Mouse (Mus musculus): ENCODE data around the gene Ccr2.
"Not testable (repeated sequence)": the region's sequence is repeated elsewhere in the genome, so short reads cannot be mapped to it uniquely, and the experiment has no call there.

The Ccr2 gene

GRCm38 (mm10) chr9:124101723-124102122 lies at the start of gene Ccr2:
TSS of gene Ccr2 (plus strand) at chr9:124101950.
- DNase-seq (ENCODE audit: low spot score): no peak

GRCm38 (mm10) chr9:124053532-124053931 lies 48.2 kb upstream of the Ccr2 start:
- DNase-seq (ENCODE audit: low spot score): no peak

- DNase-seq (ENCODE audit: low spot score): no peak
These were observed 45.5 kb upstream of the Ccr2 start for GRCm38 (mm10) chr9:124056158-124056709.

GRCm38 (mm10) chr9:124059660-124060352 lies 41.9 kb upstream of the Ccr2 start:
- DNase-seq (ENCODE audit: low spot score): no peak

- not testable (repeated sequence) for DNase-seq (ENCODE audit: low spot score)
These were observed 40.0 kb upstream of the Ccr2 start for GRCm38 (mm10) chr9:124061474-124062432.

GRCm38 (mm10) chr9:124066572-124067103 lies 35.1 kb upstream of the Ccr2 start:
- DNase-seq (ENCODE audit: low spot score): no peak

- DNase-seq (ENCODE audit: low spot score): no peak
These were observed 33.4 kb upstream of the Ccr2 start for GRCm38 (mm10) chr9:124068098-124069058.

GRCm38 (mm10) chr9:124071506-124071905 lies 30.2 kb upstream of the Ccr2 start:
- no peak for DNase-seq (ENCODE audit: low spot score)

- DNase-seq (ENCODE audit: low spot score): no peak
These were observed 21.9 kb upstream of the Ccr2 start for GRCm38 (mm10) chr9:124079803-124080202.

GRCm38 (mm10) chr9:124080471-124080870 lies 21.3 kb upstream of the Ccr2 start:
- DNase-seq (ENCODE audit: low spot score): not testable (repeated sequence)

GRCm38 (mm10) chr9:124090441-124090840 lies 11.3 kb upstream of the Ccr2 start:
- no peak for DNase-seq (ENCODE audit: low spot score)

- DNase-seq (ENCODE audit: low spot score): no peak
These were observed 2.6 kb upstream of the Ccr2 start for GRCm38 (mm10) chr9:124099127-124099526.

GRCm38 (mm10) chr9:124100357-124100756 lies 1.4 kb upstream of the Ccr2 start:
- DNase-seq (ENCODE audit: low spot score): no peak

- DNase-seq (ENCODE audit: low spot score): no peak
These were observed 1.4 kb downstream of the Ccr2 start for GRCm38 (mm10) chr9:124103199-124103598.

GRCm38 (mm10) chr9:124105196-124105595 lies 3.4 kb downstream of the Ccr2 start:
- DNase-seq (ENCODE audit: low spot score): no peak

- DNase-seq (ENCODE audit: low spot score): no peak
These were observed 5.5 kb downstream of the Ccr2 start for GRCm38 (mm10) chr9:124107232-124107631.

GRCm38 (mm10) chr9:124108356-124109127 lies 6.8 kb downstream of the Ccr2 start:
- DNase-seq (ENCODE audit: low spot score): no peak

- DNase-seq (ENCODE audit: low spot score): no peak
These were observed 10.2 kb downstream of the Ccr2 start for GRCm38 (mm10) chr9:124111997-124112396.

- DNase-seq (ENCODE audit: low spot score): no peak
These were observed 11.0 kb downstream of the Ccr2 start for GRCm38 (mm10) chr9:124112591-124113239.

GRCm38 (mm10) chr9:124113777-124114176 lies 12.0 kb downstream of the Ccr2 start:
- DNase-seq (ENCODE audit: low spot score): no peak

Measured in layer of hippocampus, adult 11-12 months (tissue).